Mouse (Mus musculus): ENCODE data around the gene Tmtc2.
A peak's percentile ranks its signal among the peaks of the same experiment; 100 is the strongest.

Tmtc2 gene

GRCm38 (mm10) chr10:105495248-105495647 is 79.0 kb downstream of the Tmtc2 start:
- no peak for DNase-seq

- no peak for DNase-seq
These were observed 81.8 kb downstream of the Tmtc2 start for GRCm38 (mm10) chr10:105492485-105492884.

- DNase-seq = no peak
These were observed 83.5 kb downstream of the Tmtc2 start for GRCm38 (mm10) chr10:105490748-105491147.

GRCm38 (mm10) chr10:105489970-105490735 is 84.1 kb downstream of the Tmtc2 start:
- no peak for DNase-seq

- DNase-seq = no peak
These were observed 87.3 kb downstream of the Tmtc2 start for GRCm38 (mm10) chr10:105486977-105487376.

- DNase-seq = no peak
These were observed 89.7 kb downstream of the Tmtc2 start for GRCm38 (mm10) chr10:105484355-105485094.

GRCm38 (mm10) chr10:105479771-105480170 is 94.5 kb downstream of the Tmtc2 start:
- no peak for DNase-seq

- no peak for DNase-seq
These were observed 96.5 kb downstream of the Tmtc2 start for GRCm38 (mm10) chr10:105477623-105478238.

GRCm38 (mm10) chr10:105474162-105474830 is 100.0 kb downstream of the Tmtc2 start:
- DNase-seq = no peak

- DNase-seq = no peak
These were observed 109.9 kb downstream of the Tmtc2 start for GRCm38 (mm10) chr10:105464378-105464777.

- no peak for DNase-seq
These were observed 120.8 kb downstream of the Tmtc2 start for GRCm38 (mm10) chr10:105453441-105453840.

- no peak for DNase-seq
These were observed 127.1 kb downstream of the Tmtc2 start for GRCm38 (mm10) chr10:105447191-105447590.

- DNase-seq = no peak
These were observed 129.9 kb downstream of the Tmtc2 start for GRCm38 (mm10) chr10:105444309-105444708.

- DNase-seq = no peak
These were observed 139.4 kb downstream of the Tmtc2 start for GRCm38 (mm10) chr10:105434879-105435278.

GRCm38 (mm10) chr10:105430885-105431284 is 143.4 kb downstream of the Tmtc2 start:
- peak; percentile 17 for DNase-seq

- no peak for DNase-seq
These were observed 144.0 kb downstream of the Tmtc2 start for GRCm38 (mm10) chr10:105430232-105430631.

- no peak for DNase-seq
These were observed 146.2 kb downstream of the Tmtc2 start for GRCm38 (mm10) chr10:105428080-105428479.

- no peak for DNase-seq
These were observed 146.6 kb downstream of the Tmtc2 start for GRCm38 (mm10) chr10:105427625-105428024.

- DNase-seq = no peak
These were observed 149.2 kb downstream of the Tmtc2 start for GRCm38 (mm10) chr10:105425052-105425451.

GRCm38 (mm10) chr10:105423187-105423586 is 151.1 kb downstream of the Tmtc2 start:
- DNase-seq = no peak

GRCm38 (mm10) chr10:105417845-105418383 is 156.3 kb downstream of the Tmtc2 start:
- DNase-seq = no peak

GRCm38 (mm10) chr10:105416601-105417000 is 157.7 kb downstream of the Tmtc2 start:
- DNase-seq = no peak

Data from cerebellum, adult 9-10 months (tissue).